Mouse (Mus musculus) macrophage (primary cell): ENCODE measurements around the gene Add3. TPM values are rescaled to one million over a fixed set of nuclear protein-coding genes. Genes with fewer than 3 reads are reported as not detected.
"Not testable (repeated sequence)": the region's sequence is repeated elsewhere in the genome, so short reads cannot be mapped to it uniquely, and the experiment has no call there.

Experiments used
- H3K27ac ChIP-seq: fragments of 350-480 bp; formaldehyde crosslinking; 2 replicates; pipeline ENCODE4 v1.9.0; 2021
- H3K36me3 ChIP-seq: fragments of 350-480 bp; formaldehyde crosslinking; 2 replicates; pipeline ENCODE4 v1.9.0; 2021; ENCODE audit errors: inconsistent target
- H3K4me3 ChIP-seq: fragments of 350-480 bp; formaldehyde crosslinking; 2 replicates; pipeline ENCODE4 v1.9.0; 2021; ENCODE audit errors: inconsistent target
- H3K79me2 ChIP-seq: fragments of 350-480 bp; formaldehyde crosslinking; 2 replicates; pipeline ENCODE4 v1.9.0; 2021; ENCODE audit errors: inconsistent target
- WGBS: methylation state at CpG from one replicate; pipeline ENCODE4 v1.1.7; 2026; ENCODE audit warnings: inconsistent platforms; ENCODE audit not compliant: missing documents; 5-methylcytosine and 5-hydroxymethylcytosine counted together
- polyA plus RNA-seq: library from polyadenylated mRNA; stranded (reverse); fragments of 250-400 nt; gene quantifications from 3 replicates; pipeline ENCODE4 v1.2.4, GENCODE M21; 2018; ENCODE audit warnings: inconsistent platforms

The Add3 gene
- polyA plus RNA-seq, 1 experiment from 2014 or later: 7.4 TPM

- no peak overlapping the region for H3K4me3 ChIP-seq
- WGBS: 70% methylated on average over 7 of the region's 7 CpGs
- H3K27ac ChIP-seq: no peak overlapping the region
- H3K79me2 ChIP-seq: no peaks in the 10 kb centered on the region
- H3K36me3 ChIP-seq: no peaks in the 10 kb centered on the region
Observed at GRCm38 (mm10) chr19:53208830-53209229, 68.6 kb downstream of the Add3 start.

- Histone ChIP-seq H3K4me3 (no peak overlapping the region), H3K36me3 (no peaks in the 10 kb centered on the region), H3K79me2 (no peaks in the 10 kb centered on the region), H3K27ac (no peak overlapping the region)
- whole genome bisulfite sequencing: 95% methylated on average over 2 of the region's 2 CpGs
Observed at GRCm38 (mm10) chr19:53210251-53210650, 70.0 kb downstream of the Add3 start.

GRCm38 (mm10) chr19:53215352-53215751 lies 75.1 kb downstream of the Add3 start:
- Histone ChIP-seq H3K4me3 (no peak overlapping the region), H3K36me3 (no peaks in the 10 kb centered on the region), H3K79me2 (no peaks in the 10 kb centered on the region), H3K27ac (no peak overlapping the region)
- 93% methylated on average over 2 of the region's 2 CpGs for WGBS

GRCm38 (mm10) chr19:53216761-53217538 lies 76.7 kb downstream of the Add3 start:
- no peaks in the 10 kb centered on the region for H3K79me2 ChIP-seq
- H3K4me3 ChIP-seq: no peak overlapping the region
- H3K27ac ChIP-seq: no peak overlapping the region
- WGBS: 50% methylated on average over 18 of the region's 18 CpGs
- no peaks in the 10 kb centered on the region for H3K36me3 ChIP-seq

GRCm38 (mm10) chr19:53217837-53218236 lies 77.6 kb downstream of the Add3 start:
- 96% methylated on average over 8 of the region's 8 CpGs for WGBS
- no peak overlapping the region for H3K27ac ChIP-seq
- H3K4me3 ChIP-seq: no peak overlapping the region

GRCm38 (mm10) chr19:53219305-53219704 lies 79.1 kb downstream of the Add3 start:
- no peak overlapping the region for H3K27ac ChIP-seq
- H3K4me3 ChIP-seq: no peak overlapping the region
- 48% methylated on average over 3 of the region's 3 CpGs for WGBS
- H3K79me2 ChIP-seq: no peaks in the 10 kb centered on the region
- H3K36me3 ChIP-seq: no peaks in the 10 kb centered on the region

More at GRCm38 (mm10) chr19:53217837-53218236, 77.6 kb downstream of the Add3 start:
- Histone ChIP-seq H3K36me3 (no peaks in the 10 kb centered on the region), H3K79me2 (no peaks in the 10 kb centered on the region)

- no peak overlapping the region for H3K4me3 ChIP-seq
- no peaks in the 10 kb centered on the region for H3K79me2 ChIP-seq
- no peaks in the 10 kb centered on the region for H3K36me3 ChIP-seq
- no peak overlapping the region for H3K27ac ChIP-seq
- WGBS: 96% methylated on average over 3 of the region's 3 CpGs
Observed at GRCm38 (mm10) chr19:53221186-53221585, 80.9 kb downstream of the Add3 start.

- not testable (repeated sequence) for H3K36me3 ChIP-seq, H3K79me2 ChIP-seq, H3K4me3 ChIP-seq, H3K27ac ChIP-seq
- 95% methylated on average over 2 of the region's 2 CpGs for WGBS
Observed at GRCm38 (mm10) chr19:53225249-53226070, 85.2 kb downstream of the Add3 start.

- no peak overlapping the region for H3K4me3 ChIP-seq
- no peak overlapping the region for H3K27ac ChIP-seq
- H3K79me2 ChIP-seq: no peaks in the 10 kb centered on the region
- no peaks in the 10 kb centered on the region for H3K36me3 ChIP-seq
- WGBS: 89% methylated on average over 12 of the region's 13 CpGs
Observed at GRCm38 (mm10) chr19:53226651-53227050, 86.4 kb downstream of the Add3 start.

GRCm38 (mm10) chr19:53228064-53228794 lies 88.0 kb downstream of the Add3 start:
- WGBS: 97% methylated on average over 7 of the region's 7 CpGs
- no peak overlapping the region for H3K27ac ChIP-seq
- H3K4me3 ChIP-seq: no peak overlapping the region
- H3K36me3 ChIP-seq: no peaks in the 10 kb centered on the region
- no peaks in the 10 kb centered on the region for H3K79me2 ChIP-seq

- no peaks in the 10 kb centered on the region for H3K36me3 ChIP-seq
- no peak overlapping the region for H3K27ac ChIP-seq
- WGBS: 92% methylated on average over 11 of the region's 11 CpGs
- H3K79me2 ChIP-seq: no peaks in the 10 kb centered on the region
- no peak overlapping the region for H3K4me3 ChIP-seq
Observed at GRCm38 (mm10) chr19:53230942-53231815, 90.9 kb downstream of the Add3 start.

GRCm38 (mm10) chr19:53233586-53233985 lies 93.3 kb downstream of the Add3 start:
- WGBS: 80% methylated on average over 7 of the region's 7 CpGs
- Histone ChIP-seq H3K27ac (no peak overlapping the region), H3K36me3 (no peaks in the 10 kb centered on the region)

GRCm38 (mm10) chr19:53241806-53242205 lies 101.6 kb downstream of the Add3 start:
- H3K4me3 ChIP-seq: no peak overlapping the region
- H3K36me3 ChIP-seq: no peaks in the 10 kb centered on the region
- 88% methylated on average over 6 of the region's 6 CpGs for WGBS
- H3K79me2 ChIP-seq: no peaks in the 10 kb centered on the region
- no peak overlapping the region for H3K27ac ChIP-seq

More at GRCm38 (mm10) chr19:53233586-53233985, 93.3 kb downstream of the Add3 start:
- Histone ChIP-seq H3K79me2 (no peaks in the 10 kb centered on the region), H3K4me3 (no peak overlapping the region)

- Histone ChIP-seq H3K79me2 (no peaks in the 10 kb centered on the region), H3K4me3 (no peak overlapping the region), H3K36me3 (no peaks in the 10 kb centered on the region), H3K27ac (no peak overlapping the region)
- 91% methylated on average over 10 of the region's 10 CpGs for WGBS
Observed at GRCm38 (mm10) chr19:53243956-53244355, 103.7 kb downstream of the Add3 start.
